Mouse (Mus musculus) cerebellum, adult 2 months (tissue): ENCODE data around the gene Tbc1d15.

ENCODE experiments used
- CTCF ChIP-seq: fragments of 200-500 bp; IDR thresholded peaks from 2 replicates; pipeline ENCODE4 v1.5.1; 2011; ENCODE audit warnings: low read depth, mild to moderate bottlenecking, control low read depth, low read length, moderate library complexity, borderline replicate concordance; ENCODE audit not compliant: insufficient read depth
- POLR2A ChIP-seq: fragments of 200-500 bp; IDR thresholded peaks from 2 replicates; pipeline ENCODE4 v1.6.1; 2011; ENCODE audit warnings: low read length, control low read depth, borderline replicate concordance; ENCODE audit not compliant: insufficient read depth

GRCm38 (mm10) chr10:115295162-115295561, 43.9 kb upstream of the Tbc1d15 start:
- no peak for TF ChIP-seq CTCF
- TF ChIP-seq POLR2A: no peak
